Mouse (Mus musculus) testis, adult 2 months (tissue): ENCODE results near the gene Ecel1. TPM values are rescaled to one million over a fixed set of nuclear protein-coding genes. Genes with fewer than 3 reads are reported as not detected.

Source experiments
- H3K27ac ChIP-seq: fragments of 200-500 bp; 2 replicates; pipeline ENCODE4 v1.5.1; 2012; ENCODE audit warnings: low read depth, low read length; ENCODE audit not compliant: control insufficient read depth, insufficient read depth
- H3K27me3 ChIP-seq: fragments of 200-500 bp; 2 replicates; pipeline ENCODE4 v1.6.1; 2012; ENCODE audit warnings: mild to moderate bottlenecking, low read length, moderate library complexity; ENCODE audit not compliant: control insufficient read depth, insufficient read depth
- H3K36me3 ChIP-seq: fragments of 200-500 bp; 2 replicates; pipeline ENCODE4 v1.6.1; 2012; ENCODE audit warnings: mild to moderate bottlenecking, low read length; ENCODE audit not compliant: control insufficient read depth, insufficient read depth
- H3K4me1 ChIP-seq: fragments of 200-500 bp; 2 replicates; pipeline ENCODE4 v1.6.1; 2012; ENCODE audit warnings: low read length; ENCODE audit not compliant: control insufficient read depth, insufficient read depth
- H3K4me3 ChIP-seq: fragments of 200-500 bp; 2 replicates; pipeline ENCODE4 v1.5.1; 2012; ENCODE audit warnings: low read depth, mild to moderate bottlenecking, low read length, moderate library complexity, mixed read lengths; ENCODE audit not compliant: control insufficient read depth
- CTCF ChIP-seq: fragments of 200-500 bp; IDR thresholded peaks from 2 replicates; pipeline ENCODE4 v1.5.1; 2012; ENCODE audit warnings: low read depth, mild to moderate bottlenecking, inconsistent platforms, low read length, moderate library complexity; ENCODE audit not compliant: control insufficient read depth, insufficient read depth, insufficient replicate concordance
- POLR2A ChIP-seq: fragments of 200-500 bp; IDR thresholded peaks from 2 replicates; pipeline ENCODE4 v1.6.1; 2012; ENCODE audit warnings: low read depth, mild to moderate bottlenecking, inconsistent platforms, low read length, moderate library complexity; ENCODE audit not compliant: control insufficient read depth
- polyA plus RNA-seq: library from polyadenylated mRNA; depleted of rRNA; stranded (reverse); fragments of >200 nt; gene quantifications from 2 replicates; pipeline ENCODE4 v1.2.3, GENCODE M21; 2012; rRNA removed

Ecel1 gene
- polyA plus RNA-seq: 5.8 and 6.8 TPM in 2 replicates

DNA sequence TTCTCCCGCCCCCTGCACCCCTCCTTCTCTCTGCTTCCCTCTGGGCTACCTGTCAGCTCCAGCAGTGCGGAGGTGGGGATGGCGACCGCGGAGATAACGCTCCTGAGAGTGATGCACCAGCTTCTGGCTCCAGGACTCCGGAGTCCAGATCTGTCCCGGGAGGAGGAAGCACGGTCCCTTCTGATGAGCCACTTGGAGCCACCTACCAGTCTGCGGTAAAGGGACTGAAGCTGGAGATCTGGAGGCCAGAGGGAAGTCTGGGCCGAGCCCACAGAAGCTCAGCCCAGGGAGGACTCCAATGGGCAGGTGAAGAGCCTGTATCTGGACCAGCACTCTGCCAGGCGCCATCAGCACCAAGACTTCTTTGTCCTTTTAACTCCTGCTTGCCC, at the start of gene Ecel1:
Gene Ecel1 (minus strand): TSS at position 323 of the 389 bp plus-strand sequence.
- Histone ChIP-seq H3K4me1 (peaks cover 20% of the 10 kb centered on the region), H3K27ac (no peak within 1 kb of the TSS), H3K4me3 (peak within 1 kb of the TSS; percentile 11; the same call in 1 of the 2 replicates), H3K36me3 (no peaks in the 10 kb centered on the region), H3K27me3 (peaks cover 2% of the 10 kb centered on the region; the same call in 1 of the 2 replicates)
- TF ChIP-seq POLR2A (no peak), CTCF (no peak)

DNA sequence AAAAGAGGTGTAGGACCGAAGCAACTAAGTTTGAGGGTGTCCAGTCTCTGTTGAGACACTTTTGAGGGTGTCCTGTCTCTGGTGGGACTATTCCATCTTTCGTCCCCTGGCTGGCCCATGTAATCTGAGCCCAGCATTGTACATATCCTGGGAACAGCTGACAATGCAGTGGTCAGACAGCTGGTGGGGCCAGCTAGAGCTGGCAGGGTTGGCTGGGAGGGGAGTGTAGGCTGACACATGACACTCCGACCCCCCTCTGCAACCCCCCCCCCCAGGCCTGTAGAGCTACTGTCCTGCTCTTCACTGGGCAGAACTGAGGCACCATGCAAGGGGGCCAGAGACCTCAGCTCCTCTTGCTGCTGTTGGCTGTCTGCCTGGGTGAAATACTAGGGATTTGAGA, 49.2 kb upstream of the Ecel1 start:
- no peak for TF ChIP-seq CTCF
- no peak for TF ChIP-seq POLR2A
- no peaks in the 10 kb centered on the region for H3K27me3 ChIP-seq
- H3K4me1 ChIP-seq: no peaks in the 10 kb centered on the region; the same call in 1 of the 2 replicates
- no peak overlapping the region for H3K4me3 ChIP-seq
- no peak overlapping the region for H3K27ac ChIP-seq
- H3K36me3 ChIP-seq: no peaks in the 10 kb centered on the region

DNA sequence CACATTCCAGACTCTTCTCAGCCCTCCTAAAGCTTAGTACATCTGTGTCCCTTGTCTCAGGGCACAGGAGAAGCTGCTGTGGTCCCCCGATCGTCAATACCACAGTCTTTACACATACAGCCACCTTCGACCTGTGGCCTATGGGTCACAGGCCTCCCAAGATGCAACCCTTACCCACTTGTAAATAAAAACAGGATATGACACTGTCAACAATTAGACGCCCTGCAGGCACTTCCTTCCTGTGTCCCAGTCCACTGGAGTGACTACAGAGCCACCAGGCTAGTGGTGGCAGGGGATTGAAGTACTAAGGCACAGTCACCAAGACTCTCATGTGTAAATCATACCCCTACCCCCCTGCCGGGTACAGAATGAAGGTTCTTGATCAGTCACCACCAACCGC, 48.7 kb upstream of the Ecel1 start:
- Histone ChIP-seq H3K27ac (no peak overlapping the region), H3K36me3 (no peaks in the 10 kb centered on the region), H3K4me3 (no peak overlapping the region), H3K4me1 (no peaks in the 10 kb centered on the region; the same call in 1 of the 2 replicates), H3K27me3 (no peaks in the 10 kb centered on the region)
- TF ChIP-seq CTCF (no peak), POLR2A (no peak)

DNA sequence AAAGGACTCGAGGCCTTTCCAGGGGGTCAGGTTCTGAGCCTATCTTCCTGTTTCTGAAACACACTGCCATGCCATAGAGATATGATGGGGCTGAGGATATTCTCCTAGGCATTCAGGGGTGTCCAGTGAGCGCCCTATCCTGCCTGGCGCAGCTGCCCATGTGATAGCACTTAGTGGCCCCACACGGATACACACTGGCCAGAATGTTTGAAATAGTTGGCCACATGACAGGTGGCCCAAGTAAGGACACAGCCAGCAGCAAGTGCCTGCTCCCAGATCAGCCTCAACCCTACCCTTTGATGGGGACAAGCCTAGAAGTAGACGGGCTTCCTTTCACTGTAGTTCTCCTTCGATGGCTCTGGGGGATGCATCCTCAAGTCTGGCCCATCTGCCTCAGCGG, 48.1 kb upstream of the Ecel1 start, which contains the start of gene Chrng:
Gene Chrng (plus strand): TSS at position 193 of the 400 bp plus-strand sequence.
- TF ChIP-seq POLR2A (no peak), CTCF (no peak)
- no peak within 1 kb of the TSS for H3K27ac ChIP-seq
- H3K36me3 ChIP-seq: no peaks in the 10 kb centered on the region
- no peaks in the 10 kb centered on the region; the same call in 1 of the 2 replicates for H3K4me1 ChIP-seq
- no peaks in the 10 kb centered on the region for H3K27me3 ChIP-seq
- no peak within 1 kb of the TSS for H3K4me3 ChIP-seq

DNA sequence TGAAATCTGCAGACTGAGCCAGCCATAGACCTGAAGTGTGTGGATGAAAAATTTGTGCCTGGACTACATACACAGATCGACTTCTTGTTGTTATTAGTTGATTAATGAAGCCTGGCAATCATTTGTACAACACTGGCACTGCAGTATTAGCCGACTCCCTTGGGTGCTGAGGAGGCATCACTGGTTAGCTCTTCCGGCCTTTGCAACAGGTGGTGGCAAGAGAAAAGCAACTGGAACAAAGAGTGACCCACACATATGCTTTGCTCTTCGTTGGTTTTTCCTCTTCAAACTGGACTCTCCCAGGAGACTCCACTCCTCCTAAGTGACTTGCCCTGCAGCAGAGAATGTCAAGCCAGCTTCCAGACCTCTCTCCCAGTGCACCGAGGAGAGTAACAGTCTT, 47.5 kb upstream of the Ecel1 start:
- Histone ChIP-seq H3K36me3 (no peaks in the 10 kb centered on the region), H3K27ac (no peak overlapping the region), H3K4me3 (no peak overlapping the region), H3K27me3 (no peaks in the 10 kb centered on the region), H3K4me1 (no peaks in the 10 kb centered on the region; the same call in 1 of the 2 replicates)
- TF ChIP-seq POLR2A: no peak
- no peak for TF ChIP-seq CTCF

DNA sequence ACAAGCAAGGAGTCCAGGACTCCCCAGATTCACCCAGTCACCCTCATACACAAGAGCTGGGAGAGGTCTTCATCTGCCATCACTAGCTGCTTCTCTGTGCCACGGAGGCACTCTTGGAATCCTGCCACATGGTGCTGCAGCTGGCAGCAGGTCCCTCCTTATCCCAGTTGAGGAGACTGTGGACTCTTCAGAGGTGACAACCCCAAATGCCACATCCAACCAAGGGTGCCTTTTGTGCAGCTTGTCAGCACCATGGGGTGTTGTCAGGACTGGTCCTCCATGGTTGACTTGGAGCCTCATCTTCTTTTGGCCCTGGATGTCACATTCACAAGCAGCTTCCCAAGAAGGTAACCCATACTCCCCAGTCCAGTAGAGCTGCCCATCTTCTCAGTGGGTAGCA, 45.5 kb upstream of the Ecel1 start:
- TF ChIP-seq POLR2A (no peak), CTCF (no peak)
- Histone ChIP-seq H3K4me3 (no peak overlapping the region), H3K27ac (no peak overlapping the region), H3K36me3 (no peaks in the 10 kb centered on the region), H3K4me1 (no peaks in the 10 kb centered on the region; the same call in 1 of the 2 replicates), H3K27me3 (no peaks in the 10 kb centered on the region)

DNA sequence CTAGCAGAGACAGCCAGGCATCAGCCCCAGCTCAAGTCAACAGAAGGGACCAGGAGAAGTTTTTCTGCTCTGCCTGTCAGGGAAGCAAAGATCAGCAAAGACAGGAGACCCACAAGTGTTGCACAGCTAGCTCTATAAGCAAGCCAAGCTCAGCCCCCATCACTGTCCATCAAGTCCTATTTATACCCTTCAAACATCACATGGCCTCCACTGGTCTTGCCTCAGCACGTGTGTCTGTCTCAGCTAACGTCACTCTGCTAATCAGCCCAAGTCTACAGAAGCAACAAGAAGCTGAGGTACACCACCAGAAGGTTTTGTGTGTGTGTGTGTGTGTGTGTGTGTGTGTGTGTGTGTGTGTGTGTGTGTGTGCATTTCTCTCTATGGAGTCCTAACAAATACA, 44.5 kb upstream of the Ecel1 start:
- Histone ChIP-seq H3K36me3 (no peaks in the 10 kb centered on the region), H3K4me3 (no peak overlapping the region), H3K27ac (no peak overlapping the region), H3K4me1 (no peaks in the 10 kb centered on the region; the same call in 1 of the 2 replicates), H3K27me3 (no peaks in the 10 kb centered on the region)
- no peak for TF ChIP-seq CTCF
- TF ChIP-seq POLR2A: no peak
